Mouse (Mus musculus) ES-Bruce4 (cell line): Measurements from ENCODE around the gene Soat2.

Experiments
- EP300 ChIP-seq: IDR thresholded peaks from 2 replicates; pipeline ENCODE4 v1.6.1; 2011; ENCODE audit warnings: low read depth, low read length; ENCODE audit not compliant: insufficient read depth
- POLR2A ChIP-seq: IDR thresholded peaks from one replicate; pipeline ENCODE4 v1.8.1; 2011; ENCODE audit warnings: low read length; ENCODE audit not compliant: insufficient read depth

- TF ChIP-seq POLR2A (no peak), EP300 (no peak)
These were observed 26.4 kb downstream of the Soat2 start for GRCm38 (mm10) chr15:102176571-102177316.
